Mouse (Mus musculus): ENCODE measurements around the gene Epha7.

Epha7 gene

DNA sequence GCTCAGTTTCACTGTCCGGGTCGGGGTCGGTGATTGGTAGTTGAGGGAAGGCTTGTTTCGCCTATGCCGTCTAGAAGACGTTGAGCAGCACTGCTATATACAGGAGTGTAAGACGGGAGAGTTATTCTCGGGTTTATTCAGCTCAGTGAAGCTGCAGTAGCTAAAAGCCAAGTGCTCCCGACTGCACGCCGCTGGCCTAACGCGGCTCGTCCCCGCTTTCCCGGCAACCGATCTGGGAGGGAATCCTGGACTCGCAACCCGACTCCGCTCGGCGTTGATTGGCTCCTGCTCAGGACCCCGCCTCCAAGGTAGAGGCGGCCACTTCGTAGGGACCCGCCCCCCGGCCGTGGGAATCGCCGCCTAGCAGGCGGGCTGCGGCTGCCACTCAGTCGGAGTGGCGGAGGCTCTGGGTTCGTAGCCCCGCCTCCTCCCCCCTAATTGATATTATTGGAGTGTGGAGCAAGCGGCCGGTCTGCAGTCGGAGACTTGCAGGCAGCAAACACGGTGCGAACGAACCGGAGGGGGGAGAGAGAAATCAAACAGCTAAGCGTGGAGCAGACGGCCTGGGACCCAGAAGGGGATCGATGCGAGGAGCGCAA, at the start of gene Epha7:
Gene Epha7 (plus strand): TSS at position 441 of the 599 bp plus-strand sequence.
- peak; percentile 90 for ATAC-seq (ENCODE audit: insufficient number of reproducible peaks, low FRiP score, low TSS enrichment)

DNA sequence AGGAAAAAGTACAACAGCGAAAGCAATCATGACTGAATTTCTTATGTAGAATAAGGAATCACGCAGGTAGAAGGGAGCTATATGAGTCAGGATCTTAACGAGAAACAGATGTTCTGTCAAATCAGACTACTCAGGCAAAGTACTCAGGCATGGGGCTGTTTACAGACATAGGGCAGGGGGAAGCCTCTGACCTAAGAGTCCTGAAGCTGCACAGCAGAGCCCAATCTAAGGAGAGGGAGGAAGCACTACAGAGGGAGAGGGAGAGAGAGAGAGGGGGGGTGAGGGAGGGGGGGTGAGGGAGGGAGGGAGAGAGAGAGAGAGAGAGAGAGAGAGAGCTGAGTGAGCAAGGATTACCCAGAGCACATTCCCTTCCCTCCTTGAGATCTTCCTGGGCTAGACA, 29.0 kb upstream of the Epha7 start:
- no peak for ATAC-seq (ENCODE audit: insufficient number of reproducible peaks, low FRiP score, low TSS enrichment)

DNA sequence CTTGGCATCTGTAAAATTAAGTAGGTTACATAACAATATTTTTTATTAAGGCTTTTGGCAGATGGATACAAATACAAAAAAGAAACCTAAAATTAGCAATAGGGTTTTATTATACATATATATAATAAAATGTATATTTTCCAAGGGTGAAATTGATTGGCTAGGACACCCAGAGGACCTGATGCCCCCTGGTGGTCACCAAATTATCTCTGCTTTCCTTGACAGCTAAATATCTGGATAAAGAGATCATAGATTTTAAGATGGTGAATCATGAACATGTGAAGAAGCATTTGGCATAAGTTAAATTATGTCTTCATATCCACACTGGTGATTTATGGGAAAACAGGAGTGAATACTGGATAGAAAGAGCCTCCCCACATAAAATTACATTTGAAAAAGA, 4.1 kb upstream of the Epha7 start:
- ATAC-seq (ENCODE audit: insufficient number of reproducible peaks, low FRiP score, low TSS enrichment), result no peak

DNA sequence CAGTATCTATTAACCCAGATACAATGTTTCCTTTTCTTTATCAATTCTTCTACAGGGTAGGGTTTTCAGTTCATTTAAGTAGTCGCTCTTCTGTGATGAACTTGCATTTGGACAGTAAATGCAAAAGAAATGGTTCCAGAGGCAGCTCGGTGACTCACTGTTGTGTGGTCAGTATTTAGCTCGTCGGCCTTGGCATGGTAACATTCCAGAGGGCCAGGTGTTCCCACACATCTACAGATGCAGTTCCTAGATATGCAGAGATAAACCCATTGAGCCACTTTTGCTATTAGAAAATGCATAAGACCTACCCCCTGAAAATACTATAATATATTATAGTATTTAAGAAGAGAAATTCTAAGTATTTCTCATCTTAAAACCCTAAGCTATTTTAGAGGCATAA, 3.2 kb upstream of the Epha7 start:
- ATAC-seq (ENCODE audit: insufficient number of reproducible peaks, low FRiP score, low TSS enrichment), result no peak

DNA sequence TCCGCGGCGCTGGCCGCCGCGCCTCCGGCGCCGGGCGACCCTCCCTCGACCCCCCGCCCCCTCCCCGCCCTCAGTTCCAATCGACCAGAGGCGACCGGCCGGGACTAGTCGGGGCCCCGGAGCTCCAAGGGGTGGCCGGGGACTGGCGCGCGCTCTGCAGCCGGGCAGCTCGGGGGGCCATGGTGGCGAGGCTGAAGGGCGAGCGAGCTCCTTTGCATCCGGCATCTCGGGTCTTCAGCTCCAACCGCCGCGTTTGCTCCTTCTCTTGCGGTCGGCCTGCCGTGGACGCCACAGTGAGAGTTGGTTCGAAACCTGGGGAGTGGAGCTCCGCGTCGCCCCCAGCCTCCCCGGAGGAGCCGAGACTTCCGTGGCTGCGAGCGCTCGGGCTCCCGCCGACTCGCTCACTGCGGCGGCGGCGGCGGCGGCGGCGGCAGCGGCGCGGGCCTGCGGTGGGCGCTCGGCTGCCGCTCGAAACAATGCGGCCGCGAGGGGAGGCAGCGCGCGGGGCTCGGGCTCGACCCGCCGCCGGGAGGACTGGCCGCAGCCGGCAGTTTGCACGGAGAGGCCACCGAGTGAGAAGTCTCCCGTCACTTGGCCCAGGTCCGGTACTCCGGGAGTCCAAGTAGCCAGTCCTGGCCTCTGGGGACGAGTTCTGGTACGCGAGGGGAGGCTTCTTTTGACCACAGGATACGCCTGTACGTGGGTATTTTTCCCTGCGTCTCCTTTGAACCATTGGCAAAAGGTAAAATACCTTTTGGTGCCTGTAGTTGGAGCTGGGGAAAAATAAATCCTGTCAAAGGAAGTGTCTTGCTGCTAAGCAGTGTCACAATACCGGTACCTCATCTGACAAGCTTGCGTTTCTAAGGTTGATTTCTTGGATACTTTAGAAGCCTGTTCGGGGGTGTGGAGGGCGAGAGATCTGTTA, 882 bp downstream of the Epha7 start:
- ATAC-seq (ENCODE audit: insufficient number of reproducible peaks, low FRiP score, low TSS enrichment), result peak; percentile 7

DNA sequence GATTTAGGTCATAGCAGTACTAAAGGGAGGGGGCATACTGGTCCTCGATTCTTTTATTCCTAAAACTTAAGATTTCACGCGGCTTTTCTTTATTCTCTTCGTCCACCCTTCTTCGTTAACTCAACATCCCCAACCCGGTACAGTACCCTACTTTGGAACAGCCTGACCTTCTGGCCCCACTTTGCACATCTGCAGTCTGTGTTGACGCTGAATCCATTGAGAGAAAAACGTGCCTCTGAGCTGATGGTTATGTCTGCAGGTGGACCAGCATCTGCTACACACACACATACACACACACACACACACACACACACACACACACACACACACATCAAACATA, 1.5 kb downstream of the Epha7 start:
- ATAC-seq (ENCODE audit: insufficient number of reproducible peaks, low FRiP score, low TSS enrichment), result no peak

DNA sequence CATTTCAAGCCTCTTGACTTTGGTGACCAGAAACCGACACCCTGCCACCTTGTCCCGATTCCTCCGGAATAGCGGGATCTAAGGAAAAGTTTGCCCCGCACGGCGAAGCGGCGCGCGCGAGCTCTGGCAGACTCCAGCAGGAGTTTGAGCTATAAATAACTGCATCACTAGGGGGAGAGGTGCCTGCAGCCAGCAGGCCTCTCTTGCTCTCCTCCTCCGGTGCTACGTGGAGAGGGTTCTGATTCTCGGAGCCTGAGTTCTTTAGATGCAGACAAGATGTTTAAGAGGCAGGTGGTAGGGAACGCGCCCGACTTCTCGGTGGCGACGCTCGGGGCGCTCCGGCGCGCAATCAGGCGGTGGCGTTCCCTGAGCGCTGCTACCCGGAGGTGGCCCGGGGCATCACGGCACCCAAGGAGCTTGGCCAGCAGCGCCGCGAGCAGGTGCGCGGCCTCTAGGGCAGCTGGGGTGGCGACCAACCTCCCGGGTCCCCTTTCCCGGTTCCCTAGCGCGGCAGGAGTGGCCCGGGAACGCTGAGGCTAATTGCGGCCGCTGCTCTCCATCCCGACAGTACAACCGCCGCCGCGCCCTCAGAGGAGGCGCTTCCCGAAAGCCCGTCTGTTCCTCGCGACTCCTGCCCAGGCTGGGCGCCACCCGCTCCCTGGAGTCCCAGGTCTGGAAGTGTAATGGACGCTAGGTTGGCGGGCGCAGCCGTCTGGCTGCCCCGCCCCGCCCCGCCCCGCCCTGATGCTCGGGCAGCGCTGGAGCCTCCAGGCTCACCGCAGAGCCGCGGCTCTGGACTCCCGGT, 2.1 kb downstream of the Epha7 start:
- ATAC-seq (ENCODE audit: insufficient number of reproducible peaks, low FRiP score, low TSS enrichment), result peak; percentile 60

DNA sequence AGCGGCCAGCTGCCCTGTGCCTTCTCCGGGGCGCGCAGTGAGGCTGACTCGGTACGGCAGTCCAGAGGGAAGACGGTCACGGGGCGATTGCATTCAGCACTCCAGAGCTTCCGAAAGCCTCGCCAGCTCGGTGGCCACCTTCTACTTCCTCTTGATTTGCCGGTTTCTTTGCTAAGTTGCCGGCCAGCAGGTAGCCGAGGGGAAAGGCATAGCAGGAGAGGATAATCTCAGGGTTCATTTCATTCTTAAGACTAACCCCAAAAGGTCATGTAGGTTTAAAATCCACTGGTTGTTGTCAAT, 2.6 kb downstream of the Epha7 start:
- ATAC-seq (ENCODE audit: insufficient number of reproducible peaks, low FRiP score, low TSS enrichment), result no peak; the same call in 1 of the 2 replicates

DNA sequence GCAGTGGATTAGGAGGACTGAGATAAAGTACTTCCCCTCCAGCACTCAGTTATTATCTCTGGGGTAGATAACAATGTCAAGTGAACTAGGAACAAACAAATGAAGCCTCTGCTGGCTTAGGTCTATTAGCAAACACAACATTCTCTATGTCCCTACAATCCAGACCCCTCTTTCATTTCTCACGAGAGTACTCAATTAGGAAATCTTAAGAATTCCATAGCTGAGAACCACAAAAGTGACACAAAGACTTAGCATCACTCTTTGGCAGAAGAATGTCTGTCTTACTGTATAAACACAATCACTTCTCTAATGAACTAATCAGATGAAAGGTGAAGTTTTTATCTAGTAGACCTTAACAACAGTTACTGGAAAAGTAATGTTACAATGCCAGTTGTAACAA, 10.7 kb downstream of the Epha7 start:
- no peak for ATAC-seq (ENCODE audit: insufficient number of reproducible peaks, low FRiP score, low TSS enrichment)

DNA sequence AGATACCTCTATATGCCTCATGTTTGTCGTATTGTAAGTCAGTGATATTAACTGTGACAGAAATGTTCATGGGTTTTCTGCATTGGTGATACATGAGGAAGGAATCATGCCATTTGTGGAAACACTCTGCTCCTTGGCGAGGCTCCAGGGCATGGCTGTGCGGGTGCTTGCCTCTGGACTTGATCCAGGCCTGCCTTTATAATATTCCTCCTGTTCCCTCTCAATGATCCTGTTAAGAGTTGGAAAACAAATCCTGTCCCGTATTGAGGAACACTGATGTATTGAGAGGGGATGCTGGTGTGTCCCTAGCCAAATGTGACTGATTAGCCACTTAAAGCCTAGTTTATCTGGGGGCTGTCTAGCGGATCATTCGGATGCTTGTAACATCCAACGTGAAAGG, 11.7 kb downstream of the Epha7 start:
- peak; percentile 40; the same call in 1 of the 2 replicates for ATAC-seq (ENCODE audit: insufficient number of reproducible peaks, low FRiP score, low TSS enrichment)

DNA sequence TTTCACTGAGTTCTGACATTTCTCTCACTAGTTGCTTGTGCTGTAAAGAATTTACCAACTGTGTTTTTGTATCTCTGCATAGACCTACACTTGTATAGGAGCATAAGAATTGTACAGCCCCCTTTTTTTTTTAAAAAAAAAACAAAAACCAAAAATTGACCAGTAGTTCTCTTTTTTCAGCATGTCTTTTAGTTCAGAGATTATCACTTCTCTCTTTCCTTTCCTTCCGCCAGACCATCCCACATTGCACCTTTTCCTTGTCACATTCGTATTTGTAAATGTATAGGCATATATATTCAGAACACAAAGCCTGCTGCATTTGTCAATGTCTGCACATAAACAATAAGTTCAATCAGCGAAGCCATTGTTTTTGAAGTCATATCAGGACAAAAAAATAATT, 24.7 kb downstream of the Epha7 start:
- no peak for ATAC-seq (ENCODE audit: insufficient number of reproducible peaks, low FRiP score, low TSS enrichment)

DNA sequence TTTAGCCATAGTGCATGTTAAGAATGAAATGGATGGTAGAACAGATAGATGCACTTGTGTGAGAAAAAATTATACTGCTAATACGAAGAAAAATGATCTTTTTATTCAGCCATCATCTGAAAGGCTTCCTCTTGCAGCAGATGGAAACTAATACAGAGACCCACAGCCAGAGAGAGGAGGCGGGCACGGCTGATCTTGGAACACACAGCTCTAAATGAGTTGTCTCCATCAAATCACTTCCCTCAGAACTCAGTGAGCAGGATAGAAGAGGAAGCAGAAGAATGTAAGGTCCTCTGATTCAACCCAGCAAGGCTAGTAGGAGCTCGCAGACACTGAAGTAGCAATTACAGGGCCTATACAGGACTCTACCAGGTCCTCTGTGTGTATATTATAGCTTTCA, 33.4 kb downstream of the Epha7 start:
- ATAC-seq (ENCODE audit: insufficient number of reproducible peaks, low FRiP score, low TSS enrichment), result no peak

DNA sequence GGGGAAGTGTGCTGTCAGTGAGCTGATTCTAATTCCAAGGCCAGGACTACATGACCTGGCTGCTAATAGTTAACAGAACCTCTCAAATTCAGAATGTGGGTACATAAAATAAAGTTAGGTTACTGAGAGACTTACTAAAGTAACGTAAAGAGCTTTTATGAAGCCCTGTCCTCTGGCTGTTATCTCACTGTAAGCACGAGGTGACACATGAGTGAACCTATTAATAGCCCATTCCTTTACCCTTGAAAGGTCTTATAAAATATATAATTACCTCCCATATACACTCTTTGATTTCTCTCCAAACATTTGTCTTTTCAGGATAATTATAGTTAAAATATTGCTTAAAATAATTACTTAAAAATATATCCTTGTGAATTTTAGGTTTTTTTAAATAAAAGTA, 37.5 kb downstream of the Epha7 start:
- ATAC-seq (ENCODE audit: insufficient number of reproducible peaks, low FRiP score, low TSS enrichment), result no peak

DNA sequence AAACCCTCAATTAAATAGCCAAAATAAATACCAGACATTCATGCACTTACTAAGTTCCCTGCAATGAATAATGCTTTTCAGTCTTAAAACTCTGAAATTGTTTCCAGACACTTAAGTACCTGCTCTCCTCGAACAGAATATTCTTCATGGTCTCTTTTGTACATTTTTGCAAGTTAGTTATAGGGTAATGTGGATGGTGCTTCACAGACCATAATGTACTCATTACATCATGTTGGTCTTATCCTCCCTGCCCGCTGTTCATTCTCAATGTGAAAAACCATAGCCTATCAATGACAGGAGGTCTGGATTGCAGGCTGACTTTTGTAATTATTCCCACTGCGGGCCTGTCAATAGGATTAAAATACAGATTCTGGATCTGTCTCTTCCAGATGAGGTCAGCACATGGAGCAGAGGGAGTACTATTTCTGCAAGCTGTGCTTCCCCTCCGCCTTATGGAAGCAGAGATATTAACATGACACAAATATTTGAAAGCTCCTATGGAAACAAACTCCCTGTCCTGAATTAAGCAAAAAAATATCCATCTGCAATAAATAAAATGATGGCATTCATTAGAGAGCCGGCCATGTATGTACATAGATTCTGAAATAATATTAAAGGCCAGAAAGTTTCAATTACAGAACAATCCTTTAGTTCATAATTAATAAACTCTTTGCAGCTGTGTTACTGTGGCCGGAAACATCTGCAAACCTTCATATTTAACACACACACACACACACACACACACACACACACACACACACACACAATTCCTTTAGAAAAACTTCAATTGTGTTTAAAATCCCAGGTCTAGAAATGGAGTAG, 50.1 kb downstream of the Epha7 start:
- 0 out of 2 replicates have a peak, but pooled peaks have one; percentile 26 for ATAC-seq (ENCODE audit: insufficient number of reproducible peaks, low FRiP score, low TSS enrichment)

DNA sequence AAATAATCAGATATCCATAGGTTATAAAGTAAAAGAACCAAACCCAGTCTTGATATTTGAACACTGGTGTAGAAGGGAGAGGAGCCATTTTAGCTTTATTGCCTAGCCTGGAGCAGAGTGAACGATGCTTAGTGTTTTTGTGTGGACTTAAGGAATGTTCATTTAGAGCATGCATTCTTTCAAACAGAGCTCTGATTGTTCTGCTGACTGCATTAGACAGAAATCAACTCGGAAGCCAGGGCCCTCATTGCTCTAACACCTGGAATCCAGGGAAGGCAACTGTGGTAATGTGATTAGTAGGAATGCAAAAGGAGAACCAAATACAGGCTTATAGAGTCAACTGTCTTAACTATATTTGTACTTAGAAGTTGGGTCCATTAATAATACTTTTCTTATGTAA, 53.5 kb downstream of the Epha7 start:
- ATAC-seq (ENCODE audit: insufficient number of reproducible peaks, low FRiP score, low TSS enrichment), result no peak

DNA sequence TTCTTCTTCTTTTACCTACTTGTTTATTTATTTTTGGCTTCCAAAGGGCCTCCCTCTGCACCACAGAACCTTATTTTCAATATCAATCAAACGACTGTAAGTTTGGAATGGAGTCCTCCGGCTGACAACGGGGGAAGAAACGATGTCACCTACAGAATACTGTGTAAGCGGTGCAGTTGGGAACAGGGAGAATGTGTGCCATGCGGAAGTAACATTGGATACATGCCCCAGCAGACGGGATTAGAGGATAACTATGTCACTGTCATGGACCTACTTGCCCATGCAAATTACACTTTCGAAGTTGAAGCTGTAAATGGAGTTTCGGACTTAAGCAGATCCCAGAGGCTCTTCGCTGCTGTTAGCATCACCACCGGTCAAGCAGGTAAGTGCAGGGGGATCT, 58.7 kb downstream of the Epha7 start:
- no peak for ATAC-seq (ENCODE audit: insufficient number of reproducible peaks, low FRiP score, low TSS enrichment)

DNA sequence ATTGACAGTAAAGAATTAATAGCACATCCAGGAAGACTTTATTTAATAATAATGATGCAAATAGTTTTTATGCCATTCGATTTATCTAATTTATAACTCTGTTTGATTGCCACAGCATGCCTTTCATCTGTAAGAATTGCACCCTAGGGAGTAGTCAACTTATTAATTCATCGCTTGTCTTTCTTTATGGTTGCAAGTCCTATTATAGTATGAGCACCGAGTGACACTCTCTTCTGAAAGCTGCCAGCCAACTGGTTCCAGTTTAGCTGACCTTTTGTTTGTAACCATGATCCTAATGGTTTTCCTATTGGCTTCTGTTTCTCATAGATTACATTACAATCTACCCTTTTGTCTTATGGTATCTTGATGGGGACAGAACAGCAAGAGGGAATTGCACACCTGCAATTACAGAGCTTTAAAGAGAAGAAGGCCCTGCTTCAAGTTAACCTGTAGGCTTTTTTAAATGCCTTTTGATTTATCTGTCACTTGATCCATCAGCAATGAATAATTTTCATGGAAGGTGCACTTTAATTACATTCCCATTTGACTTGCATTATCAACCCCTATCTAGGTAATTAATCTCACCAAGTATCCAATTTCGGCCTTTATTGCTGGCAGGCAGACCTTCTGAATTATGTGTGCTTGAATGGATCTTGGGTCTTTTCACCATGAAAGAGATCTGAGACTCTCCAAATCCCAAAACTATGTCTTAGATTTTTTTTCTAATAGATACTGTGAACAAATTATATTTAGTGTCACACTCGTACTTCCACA, 68.5 kb downstream of the Epha7 start:
- ATAC-seq (ENCODE audit: insufficient number of reproducible peaks, low FRiP score, low TSS enrichment), result no peak

DNA sequence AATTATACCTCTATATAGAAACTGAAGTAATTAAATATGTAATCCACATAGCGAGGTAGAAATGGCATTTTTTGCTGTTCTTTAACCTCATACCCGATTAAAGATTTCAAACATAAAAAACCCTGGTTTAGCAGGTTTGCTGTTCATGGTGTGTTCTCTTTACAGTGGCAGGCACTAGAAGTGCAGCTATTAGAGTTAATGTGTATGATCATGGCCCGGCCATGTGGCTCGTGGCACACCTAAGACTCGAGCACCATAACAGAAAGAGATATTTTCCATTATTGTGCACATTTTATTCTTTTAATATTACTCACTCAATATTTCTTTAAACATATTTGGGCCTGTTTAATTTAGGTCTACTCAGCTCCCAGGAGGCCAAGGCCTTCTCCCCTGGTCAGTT, 76.7 kb downstream of the Epha7 start:
- ATAC-seq (ENCODE audit: insufficient number of reproducible peaks, low FRiP score, low TSS enrichment), result no peak

DNA sequence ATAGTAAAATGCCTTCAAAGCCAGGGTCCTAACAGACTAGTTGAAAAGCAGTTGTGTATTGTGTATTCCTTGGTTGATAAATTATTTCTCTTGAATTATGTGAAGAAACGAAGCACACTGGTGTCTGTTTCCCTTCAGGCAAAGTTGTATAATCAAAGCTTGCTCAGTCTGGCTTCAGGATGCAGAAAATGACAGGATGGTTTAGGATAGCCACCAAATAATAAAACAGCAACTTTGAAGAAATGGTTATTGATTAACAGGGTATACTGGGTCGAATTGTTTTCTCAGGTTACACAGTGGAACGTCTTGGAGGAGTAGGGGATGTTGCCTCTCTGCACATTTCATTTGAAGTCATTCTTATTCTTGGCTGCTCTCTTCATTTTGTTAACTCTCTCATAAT, 77.2 kb downstream of the Epha7 start:
- no peak for ATAC-seq (ENCODE audit: insufficient number of reproducible peaks, low FRiP score, low TSS enrichment)

DNA sequence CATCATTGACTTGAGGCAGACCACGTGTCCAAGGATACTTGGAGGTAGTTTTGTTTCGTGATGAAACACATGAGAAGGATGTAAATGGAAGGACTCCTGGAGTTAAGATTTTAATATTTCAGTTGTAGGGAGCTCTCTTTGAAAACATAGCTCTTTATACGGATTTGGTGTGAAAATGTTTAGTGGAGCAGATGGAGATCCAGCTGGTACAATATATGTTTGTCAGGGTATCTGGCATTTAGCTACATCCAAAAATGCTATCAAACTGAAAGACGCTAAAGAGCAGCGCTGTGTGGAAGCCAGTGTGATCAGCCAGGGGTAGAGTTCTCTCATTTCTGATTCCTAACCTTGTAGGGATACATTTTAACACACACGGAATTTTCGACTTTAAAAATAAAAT, 82.5 kb downstream of the Epha7 start:
- ATAC-seq (ENCODE audit: insufficient number of reproducible peaks, low FRiP score, low TSS enrichment), result peak; percentile 53; the same call in 1 of the 2 replicates

Data from cerebellum, adult (tissue).